Mouse (Mus musculus) hindbrain, embryonic 16.5 days (tissue): Measurements from ENCODE around the gene Hrh2. TPM values are rescaled to one million over a fixed set of nuclear protein-coding genes. Genes with fewer than 3 reads are reported as not detected.
A peak's percentile ranks its signal among the peaks of the same experiment; 100 is the strongest.

Experiments
- ATAC-seq: fragments of 200-750 bp; cut with Nextera tagmentation; 2 replicates; pipeline ENCODE4 v1.8.0; 2017; ENCODE audit warnings: moderate TSS enrichment, moderate library complexity
- H3K27ac ChIP-seq: fragments of 300-500 bp; sonication (generic); 2 replicates; pipeline ENCODE4 v1.5.1; 2014; ENCODE audit warnings: low read depth, mild to moderate bottlenecking, control low read depth, low read length, moderate library complexity
- H3K27me3 ChIP-seq: fragments of 300-500 bp; sonication (generic); replicated peaks from 2 replicates; pipeline ENCODE4 v1.6.1; 2014; ENCODE audit warnings: low read length; ENCODE audit not compliant: control insufficient read depth, insufficient read depth
- H3K36me3 ChIP-seq: fragments of 300-500 bp; sonication (generic); 2 replicates; pipeline ENCODE4 v1.6.1; 2014; ENCODE audit warnings: mild to moderate bottlenecking, low read length, moderate library complexity, mixed read lengths; ENCODE audit not compliant: control insufficient read depth, insufficient read depth
- H3K4me1 ChIP-seq: fragments of 300-500 bp; sonication (generic); 2 replicates; pipeline ENCODE4 v1.6.1; 2014; ENCODE audit warnings: low read depth, low read length; ENCODE audit not compliant: control insufficient read depth, insufficient read depth
- H3K4me2 ChIP-seq: fragments of 300-500 bp; sonication (generic); 2 replicates; pipeline ENCODE4 v1.6.1; 2014; ENCODE audit warnings: mild to moderate bottlenecking, low read length, control low read depth, moderate library complexity
- H3K4me3 ChIP-seq: fragments of 300-500 bp; sonication (generic); 2 replicates; pipeline ENCODE4 v1.5.1; 2014; ENCODE audit warnings: mild to moderate bottlenecking, low read length, control low read depth, moderate library complexity
- H3K9ac ChIP-seq: fragments of 300-500 bp; sonication (generic); 2 replicates; pipeline ENCODE4 v1.6.1; 2014; ENCODE audit warnings: low read depth, mild to moderate bottlenecking, control low read depth, low read length, moderate library complexity
- H3K9me3 ChIP-seq: fragments of 300-500 bp; sonication (generic); 2 replicates; pipeline ENCODE4 v1.6.1; 2014; ENCODE audit warnings: mild to moderate bottlenecking, low read length, moderate library complexity; ENCODE audit not compliant: control insufficient read depth
- WGBS: fragments of 180-500 bp; shearing (Covaris S2); extraction: QIAGEN DNeasy Blood & Tissue Kit; methylation state at CpG from one replicate; pipeline ENCODE4 v1.1.7; 2014; 5-methylcytosine and 5-hydroxymethylcytosine counted together
- polyA plus RNA-seq: library from polyadenylated mRNA; unstranded; fragments of >200 nt; fragmentation: Nextera tagmentation; extraction: Ambion mirVana; gene quantifications from 2 replicates; pipeline ENCODE4 v1.2.1, GENCODE M21; 2015

The Hrh2 gene
- 1.1 TPM in 2 replicates for polyA plus RNA-seq

GRCm38 (mm10) chr13:54192021-54192481, at the start of gene Hrh2:
Gene Hrh2, plus strand, starts transcription at chr13:54192129.
- H3K9me3 ChIP-seq = no peaks in the 10 kb centered on the region
- peak within 1 kb of the TSS; percentile 54 for H3K4me3 ChIP-seq
- H3K4me2 ChIP-seq = peak within 1 kb of the TSS; percentile 83
- peaks cover 4% of the 10 kb centered on the region; the same call in 1 of the 2 replicates for H3K4me1 ChIP-seq
- H3K27me3 ChIP-seq = no peaks in the 10 kb centered on the region; the same call in 1 of the 2 replicates
- H3K36me3 ChIP-seq = no peaks in the 10 kb centered on the region
- ATAC-seq = 0 out of 2 replicates have a peak, but pooled peaks have one; percentile 61
- H3K9ac ChIP-seq = peak within 1 kb of the TSS; percentile 76
- H3K27ac ChIP-seq = no peak within 1 kb of the TSS
- WGBS = 3% methylated on average over 30 of the region's 31 CpGs

- no peaks in the 10 kb centered on the region for H3K27me3 ChIP-seq
- no peak overlapping the region for H3K4me3 ChIP-seq
- peak; percentile 34 for ATAC-seq
- H3K36me3 ChIP-seq = no peaks in the 10 kb centered on the region
- H3K27ac ChIP-seq = no peak overlapping the region
- H3K4me1 ChIP-seq = peaks cover 7% of the 10 kb centered on the region
- no peak overlapping the region for H3K9ac ChIP-seq
- no peaks in the 10 kb centered on the region for H3K9me3 ChIP-seq
- no peak overlapping the region for H3K4me2 ChIP-seq
- WGBS = 21% methylated on average over 5 of the region's 5 CpGs
Measured at GRCm38 (mm10) chr13:54143788-54144187, 48.1 kb upstream of the Hrh2 start.

GRCm38 (mm10) chr13:54144624-54145023, 47.3 kb upstream of the Hrh2 start:
- 47% methylated on average over 5 of the region's 5 CpGs for WGBS
- H3K27me3 ChIP-seq = no peaks in the 10 kb centered on the region
- no peaks in the 10 kb centered on the region for H3K36me3 ChIP-seq
- no peak overlapping the region for H3K27ac ChIP-seq
- no peak for ATAC-seq
- no peaks in the 10 kb centered on the region for H3K9me3 ChIP-seq
- H3K4me3 ChIP-seq = no peak overlapping the region
- H3K9ac ChIP-seq = no peak overlapping the region
- no peak overlapping the region for H3K4me2 ChIP-seq
- H3K4me1 ChIP-seq = peaks cover 7% of the 10 kb centered on the region

GRCm38 (mm10) chr13:54147328-54147727, 44.6 kb upstream of the Hrh2 start:
- H3K4me1 ChIP-seq = peaks cover 7% of the 10 kb centered on the region
- ATAC-seq = no peak
- H3K4me3 ChIP-seq = no peak overlapping the region
- H3K4me2 ChIP-seq = no peak overlapping the region
- H3K9me3 ChIP-seq = no peaks in the 10 kb centered on the region
- no peaks in the 10 kb centered on the region for H3K36me3 ChIP-seq
- no peak overlapping the region for H3K9ac ChIP-seq
- WGBS = 67% methylated on average over 1 of the region's 1 CpGs
- H3K27ac ChIP-seq = no peak overlapping the region
- H3K27me3 ChIP-seq = no peaks in the 10 kb centered on the region

GRCm38 (mm10) chr13:54152421-54152820, 39.5 kb upstream of the Hrh2 start:
- no peaks in the 10 kb centered on the region for H3K4me1 ChIP-seq
- no peak overlapping the region for H3K9ac ChIP-seq
- no peaks in the 10 kb centered on the region for H3K36me3 ChIP-seq
- H3K4me2 ChIP-seq = no peak overlapping the region
- H3K9me3 ChIP-seq = no peaks in the 10 kb centered on the region
- H3K27ac ChIP-seq = no peak overlapping the region
- WGBS = 69% methylated on average over 1 of the region's 1 CpGs
- no peaks in the 10 kb centered on the region for H3K27me3 ChIP-seq
- no peak for ATAC-seq
- H3K4me3 ChIP-seq = no peak overlapping the region

- H3K4me1 ChIP-seq = no peaks in the 10 kb centered on the region
- no peak overlapping the region for H3K27ac ChIP-seq
- no peak overlapping the region for H3K4me2 ChIP-seq
- no peaks in the 10 kb centered on the region for H3K36me3 ChIP-seq
- no peak for ATAC-seq
- no peak overlapping the region for H3K4me3 ChIP-seq
- 46% methylated on average over 7 of the region's 7 CpGs for WGBS
- no peak overlapping the region for H3K9ac ChIP-seq
- no peaks in the 10 kb centered on the region for H3K9me3 ChIP-seq
- no peaks in the 10 kb centered on the region for H3K27me3 ChIP-seq
Measured at GRCm38 (mm10) chr13:54152911-54153310, 39.0 kb upstream of the Hrh2 start.

GRCm38 (mm10) chr13:54153672-54154218, 38.2 kb upstream of the Hrh2 start:
- no peaks in the 10 kb centered on the region for H3K36me3 ChIP-seq
- H3K9ac ChIP-seq = no peak overlapping the region
- H3K27me3 ChIP-seq = no peaks in the 10 kb centered on the region
- H3K9me3 ChIP-seq = no peaks in the 10 kb centered on the region
- no peak overlapping the region for H3K4me3 ChIP-seq
- ATAC-seq = no peak
- H3K27ac ChIP-seq = no peak overlapping the region
- H3K4me1 ChIP-seq = no peaks in the 10 kb centered on the region
- H3K4me2 ChIP-seq = no peak overlapping the region
- WGBS = 23% methylated on average over 9 of the region's 9 CpGs

- WGBS = 82% methylated on average over 2 of the region's 2 CpGs
- H3K4me3 ChIP-seq = no peak overlapping the region
Measured at GRCm38 (mm10) chr13:54155822-54156221, 36.1 kb upstream of the Hrh2 start.

GRCm38 (mm10) chr13:54159256-54159655, 32.7 kb upstream of the Hrh2 start:
- 10% methylated on average over 7 of the region's 7 CpGs for WGBS
- Histone ChIP-seq H3K9ac (no peak overlapping the region), H3K9me3 (no peaks in the 10 kb centered on the region), H3K4me1 (peaks cover 4% of the 10 kb centered on the region), H3K4me2 (no peak overlapping the region), H3K36me3 (no peaks in the 10 kb centered on the region), H3K27me3 (no peaks in the 10 kb centered on the region), H3K4me3 (no peak overlapping the region), H3K27ac (no peak overlapping the region)
- ATAC-seq = no peak

More at GRCm38 (mm10) chr13:54155822-54156221, 36.1 kb upstream of the Hrh2 start:
- no peak overlapping the region for H3K27ac ChIP-seq
- peaks cover 4% of the 10 kb centered on the region for H3K4me1 ChIP-seq
- H3K4me2 ChIP-seq = no peak overlapping the region
- ATAC-seq = no peak
- H3K27me3 ChIP-seq = no peaks in the 10 kb centered on the region
- H3K9ac ChIP-seq = no peak overlapping the region
- H3K9me3 ChIP-seq = no peaks in the 10 kb centered on the region
- H3K36me3 ChIP-seq = no peaks in the 10 kb centered on the region
